Mouse (Mus musculus) erythroblast, embryonic 14.5 days (primary cell): ENCODE results near the gene Cd44.

Source experiments
- GATA1 ChIP-seq: IDR thresholded peaks from 2 replicates; pipeline ENCODE4 v1.6.1; 2012; ENCODE audit warnings: low read length, inconsistent platforms, mixed read lengths
- TAL1 ChIP-seq: IDR thresholded peaks from 3 replicates; pipeline ENCODE4 v1.6.1; 2012; ENCODE audit warnings: low read length, inconsistent platforms, mixed read lengths

GRCm38 (mm10) chr2:102943983-102944382 is 42.5 kb upstream of the Cd44 start:
- TF ChIP-seq GATA1 (no peak), TAL1 (no peak)
